Mouse (Mus musculus) forebrain, embryonic 10.5 days (tissue): Measurements from ENCODE around the gene Pom121l2. TPM values are rescaled to one million over a fixed set of nuclear protein-coding genes. Genes with fewer than 3 reads are reported as not detected.

ENCODE experiments used
- DNase-seq: peaks from one replicate; pipeline ENCODE4 v3.0.0-alpha.2; 2017; ENCODE audit warnings: low spot score; ENCODE audit errors: extremely low spot score
- H3K27ac ChIP-seq: fragments of 300-500 bp; sonication (generic); 2 replicates; pipeline ENCODE4 v1.5.1; 2016; ENCODE audit warnings: mild to moderate bottlenecking
- H3K27me3 ChIP-seq: fragments of 300-500 bp; sonication (generic); 2 replicates; pipeline ENCODE4 v1.6.1; 2016; ENCODE audit warnings: mild to moderate bottlenecking; ENCODE audit not compliant: poor library complexity, severe bottlenecking
- H3K36me3 ChIP-seq: fragments of 300-500 bp; sonication (generic); replicated peaks from 2 replicates; pipeline ENCODE4 v1.6.1; 2016; ENCODE audit warnings: mild to moderate bottlenecking, moderate library complexity
- H3K4me1 ChIP-seq: fragments of 300-500 bp; sonication (generic); 2 replicates; pipeline ENCODE4 v1.6.1; 2016
- H3K4me3 ChIP-seq: fragments of 300-500 bp; sonication (generic); 2 replicates; pipeline ENCODE4 v1.5.1; 2016; ENCODE audit warnings: mild to moderate bottlenecking, moderate library complexity
- H3K9me3 ChIP-seq: fragments of 300-500 bp; sonication (generic); 2 replicates; pipeline ENCODE4 v1.6.1; 2016; ENCODE audit warnings: mild to moderate bottlenecking, moderate library complexity
- WGBS: fragments of 180-500 bp; shearing (Covaris S2); methylation state at CpG from one replicate; pipeline ENCODE4 v1.1.7; 2016; 5-methylcytosine and 5-hydroxymethylcytosine counted together
- polyA plus RNA-seq: library from polyadenylated mRNA; unstranded; fragments of >200 nt; fragmentation: Nextera tagmentation; extraction: Ambion mirVana; gene quantifications from 2 replicates; pipeline ENCODE4 v1.2.1, GENCODE M21; 2016

The Pom121l2 gene
- polyA plus RNA-seq, 1 experiment from 2014 or later, result 0.09 TPM

DNA sequence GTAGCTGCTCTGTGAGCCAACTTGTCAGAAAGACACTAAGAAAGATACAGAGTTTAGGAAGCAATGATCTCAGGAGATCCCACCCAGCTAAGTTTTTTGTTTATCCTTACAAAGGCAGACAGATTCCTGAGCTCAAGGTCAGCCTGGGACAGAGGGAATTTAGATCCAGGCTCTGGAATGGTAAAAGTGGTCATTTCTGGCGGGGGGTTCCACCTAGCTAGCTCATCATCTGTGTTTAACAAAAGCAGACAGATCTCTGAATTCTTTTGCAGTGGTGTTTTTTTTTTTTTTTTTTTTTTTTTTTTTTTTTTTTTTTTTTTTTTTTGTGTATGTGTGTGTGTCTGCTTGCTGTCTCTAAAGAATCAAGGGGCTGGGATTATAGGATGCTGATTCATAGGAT is 11.7 kb upstream of the Pom121l2 start:
- H3K4me1 ChIP-seq, result peaks cover 3% of the 10 kb centered on the region; the same call in 1 of the 2 replicates
- WGBS, result 63% methylated on average over 1 of the region's 1 CpGs
- peaks cover 2% of the 10 kb centered on the region; the same call in 1 of the 2 replicates for H3K9me3 ChIP-seq
- no peak overlapping the region for H3K4me3 ChIP-seq
- H3K27me3 ChIP-seq, result no peaks in the 10 kb centered on the region
- H3K27ac ChIP-seq, result no peak overlapping the region
- peaks cover 3% of the 10 kb centered on the region; the same call in 1 of the 2 replicates for H3K36me3 ChIP-seq
- DNase-seq, result no peak

DNA sequence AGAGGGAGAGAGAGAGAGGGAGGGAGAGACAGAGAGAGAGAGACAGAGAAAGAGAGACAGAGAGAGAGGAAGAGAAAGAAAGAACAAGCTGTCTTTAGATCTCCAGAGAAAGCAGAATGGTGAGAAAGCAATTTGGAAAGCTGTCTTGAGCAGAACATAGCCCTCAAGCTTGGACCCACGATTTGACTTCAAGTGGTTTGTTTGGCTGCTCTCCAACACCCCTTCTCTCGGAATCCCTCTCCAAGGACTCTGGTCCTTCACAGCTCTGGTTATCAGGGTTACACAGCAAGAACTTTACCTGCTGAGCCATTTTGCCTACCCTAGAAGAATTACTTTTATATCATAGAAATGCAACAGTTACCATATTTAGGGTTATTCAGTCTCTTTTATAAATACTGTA is 11.2 kb upstream of the Pom121l2 start:
- Histone ChIP-seq H3K27ac (no peak overlapping the region), H3K36me3 (no peaks in the 10 kb centered on the region)
- WGBS, result 60% methylated on average over 2 of the region's 2 CpGs

DNA sequence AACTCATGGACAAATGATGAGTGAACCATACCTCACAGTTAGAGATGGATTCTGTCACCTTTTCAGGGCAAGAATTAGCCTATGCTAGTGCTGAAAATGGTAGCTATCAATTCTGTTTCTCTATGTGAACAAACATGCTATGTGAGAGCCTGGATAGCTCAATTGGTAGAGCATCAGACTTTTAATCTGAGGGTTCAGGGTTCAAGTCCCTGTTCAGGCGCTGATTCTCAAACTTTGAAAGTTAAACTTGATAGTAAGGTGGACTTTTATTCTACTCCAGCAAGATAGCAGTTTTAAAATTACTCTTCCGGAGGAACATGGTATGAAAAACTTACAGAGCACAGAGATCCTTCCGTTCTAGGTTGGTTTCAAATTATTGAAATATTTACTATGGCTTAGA is 9.4 kb upstream of the Pom121l2 start:
- WGBS, result 36% methylated on average over 3 of the region's 3 CpGs
- peaks cover 2% of the 10 kb centered on the region; the same call in 1 of the 2 replicates for H3K9me3 ChIP-seq
- H3K4me3 ChIP-seq, result no peak overlapping the region
- no peak overlapping the region for H3K27ac ChIP-seq
- DNase-seq, result no peak
- H3K27me3 ChIP-seq, result peaks cover 4% of the 10 kb centered on the region; the same call in 1 of the 2 replicates
- H3K4me1 ChIP-seq, result peaks cover 3% of the 10 kb centered on the region; the same call in 1 of the 2 replicates
- no peaks in the 10 kb centered on the region for H3K36me3 ChIP-seq

More for the DNA sequence above, 11.2 kb upstream of the Pom121l2 start:
- Histone ChIP-seq H3K27me3 (no peaks in the 10 kb centered on the region), H3K9me3 (peaks cover 2% of the 10 kb centered on the region; the same call in 1 of the 2 replicates), H3K4me3 (no peak overlapping the region), H3K4me1 (peaks cover 3% of the 10 kb centered on the region; the same call in 1 of the 2 replicates)
- no peak for DNase-seq

DNA sequence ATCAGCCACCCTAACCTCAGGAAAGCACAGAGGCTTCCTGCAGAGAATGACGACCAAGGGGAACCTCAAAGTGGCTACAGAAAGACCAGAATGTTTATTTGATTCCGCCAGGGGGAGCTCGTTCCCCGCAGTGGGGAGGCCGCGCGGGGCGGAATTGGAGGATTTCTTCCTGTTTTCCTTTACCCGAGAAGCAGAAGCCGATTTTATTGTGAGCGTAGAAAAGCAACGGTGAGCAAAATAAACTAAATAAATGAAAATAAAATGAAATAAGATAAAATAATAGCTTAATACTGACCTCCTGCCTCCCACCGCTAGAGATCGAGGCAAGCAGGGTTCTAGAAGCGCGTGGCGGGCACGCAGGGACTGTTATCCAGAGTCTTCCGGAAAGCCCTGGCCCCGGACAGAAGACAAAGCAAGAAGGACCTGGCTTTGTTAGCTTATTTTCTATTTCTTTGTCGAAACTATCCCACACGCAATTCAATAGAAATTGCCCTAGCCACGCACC is 6.7 kb upstream of the Pom121l2 start:
- Histone ChIP-seq H3K36me3 (no peaks in the 10 kb centered on the region), H3K27me3 (peaks cover 18% of the 10 kb centered on the region), H3K4me3 (peak overlapping the region; percentile 68), H3K4me1 (peaks cover 3% of the 10 kb centered on the region; the same call in 1 of the 2 replicates), H3K27ac (peak overlapping the region; percentile 95), H3K9me3 (no peaks in the 10 kb centered on the region)
- DNase-seq, result peak; percentile 91
- WGBS, result under 1% methylated on average over 23 of the region's 23 CpGs

DNA sequence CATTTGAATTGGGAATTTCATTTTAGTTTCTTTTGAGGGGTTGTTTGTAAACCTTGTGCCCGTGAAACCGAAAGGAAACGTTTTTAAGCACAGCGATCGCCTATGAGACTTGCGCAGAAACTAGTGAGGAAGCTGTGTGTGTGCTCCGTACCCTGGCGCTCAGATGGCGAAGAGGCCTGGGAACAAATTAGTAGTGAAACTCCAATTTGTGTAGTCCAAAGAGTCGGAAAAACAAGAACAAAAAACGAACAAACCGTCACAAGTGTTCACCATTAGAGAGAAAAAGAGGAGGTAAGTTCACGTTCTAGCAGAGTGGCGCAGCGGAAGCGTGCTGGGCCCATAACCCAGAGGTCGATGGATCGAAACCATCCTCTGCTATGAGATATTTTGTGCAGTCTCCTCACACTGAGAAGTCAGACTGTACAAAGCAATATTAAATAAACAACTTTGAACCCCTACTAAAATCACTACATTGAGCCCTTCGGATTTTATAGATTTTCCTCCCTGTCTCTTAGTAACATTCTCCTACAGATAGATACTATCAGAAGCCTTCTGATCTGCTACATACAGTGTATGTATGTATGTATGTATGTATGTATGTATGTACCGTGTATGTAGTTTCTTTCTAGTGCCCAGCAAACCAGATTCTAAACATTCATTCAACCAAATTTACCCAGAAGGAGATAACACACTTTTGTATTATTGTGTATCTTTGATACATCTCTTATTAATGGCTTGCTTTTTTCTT is 6.1 kb upstream of the Pom121l2 start:
- H3K4me3 ChIP-seq, result peak overlapping the region; percentile 68
- no peaks in the 10 kb centered on the region for H3K9me3 ChIP-seq
- H3K27ac ChIP-seq, result peak overlapping the region; percentile 95
- 5% methylated on average over 20 of the region's 20 CpGs for WGBS
- H3K4me1 ChIP-seq, result peaks cover 3% of the 10 kb centered on the region; the same call in 1 of the 2 replicates
- DNase-seq, result peak; percentile 75
- H3K27me3 ChIP-seq, result peaks cover 25% of the 10 kb centered on the region
- H3K36me3 ChIP-seq, result no peaks in the 10 kb centered on the region

DNA sequence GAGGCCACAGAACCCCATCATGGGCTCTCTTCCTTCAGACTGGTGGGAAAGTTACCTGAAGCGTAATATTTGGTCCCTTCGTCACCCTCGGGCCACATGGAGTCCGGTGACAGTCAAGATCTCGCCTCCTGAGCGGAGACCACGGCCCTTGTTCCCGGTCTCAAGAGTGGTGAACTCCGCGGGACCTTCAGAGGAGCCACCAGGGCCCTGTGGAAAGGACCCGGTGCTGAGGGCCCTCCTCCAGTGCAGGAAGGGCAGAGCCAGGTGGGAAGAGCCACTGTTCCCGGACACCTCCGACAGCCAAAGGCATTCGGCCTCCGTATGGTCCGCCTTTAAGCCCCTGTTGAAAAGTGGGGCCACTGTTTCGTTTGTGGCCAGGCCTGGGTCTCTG is 804 bp downstream of the Pom121l2 start:
- H3K36me3 ChIP-seq, result no peaks in the 10 kb centered on the region
- WGBS, result 1% methylated on average over 17 of the region's 17 CpGs
- no peaks in the 10 kb centered on the region for H3K9me3 ChIP-seq
- peaks cover 15% of the 10 kb centered on the region for H3K4me1 ChIP-seq
- peak overlapping the region; percentile 81 for H3K27ac ChIP-seq
- peak overlapping the region; percentile 73 for H3K4me3 ChIP-seq
- no peak for DNase-seq
- peaks cover 87% of the 10 kb centered on the region for H3K27me3 ChIP-seq

DNA sequence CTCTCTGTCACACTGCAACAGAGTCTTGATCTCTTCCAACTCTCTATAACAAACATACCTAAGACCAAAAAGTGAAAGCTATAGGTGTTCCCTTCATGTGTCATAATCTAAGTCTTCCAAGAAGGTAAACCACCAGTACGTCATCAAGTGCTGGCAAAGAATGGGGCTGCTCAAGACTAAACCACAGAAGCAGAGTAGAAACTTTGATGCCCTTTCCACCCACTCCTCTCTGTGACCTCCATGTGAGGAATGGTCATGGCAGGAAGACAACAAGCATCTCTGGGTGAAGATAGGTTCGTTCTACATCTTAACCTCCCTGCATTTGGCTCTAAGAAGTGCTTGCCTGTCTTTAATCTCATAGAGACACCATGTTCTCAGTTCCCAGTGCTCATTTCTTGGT is 3.5 kb downstream of the Pom121l2 start:
- DNase-seq, result no peak
- Histone ChIP-seq H3K27me3 (peaks cover 80% of the 10 kb centered on the region), H3K36me3 (no peaks in the 10 kb centered on the region), H3K4me1 (peaks cover 15% of the 10 kb centered on the region), H3K4me3 (no peak overlapping the region), H3K27ac (no peak overlapping the region), H3K9me3 (no peaks in the 10 kb centered on the region)
- WGBS, result 92% methylated on average over 2 of the region's 2 CpGs

DNA sequence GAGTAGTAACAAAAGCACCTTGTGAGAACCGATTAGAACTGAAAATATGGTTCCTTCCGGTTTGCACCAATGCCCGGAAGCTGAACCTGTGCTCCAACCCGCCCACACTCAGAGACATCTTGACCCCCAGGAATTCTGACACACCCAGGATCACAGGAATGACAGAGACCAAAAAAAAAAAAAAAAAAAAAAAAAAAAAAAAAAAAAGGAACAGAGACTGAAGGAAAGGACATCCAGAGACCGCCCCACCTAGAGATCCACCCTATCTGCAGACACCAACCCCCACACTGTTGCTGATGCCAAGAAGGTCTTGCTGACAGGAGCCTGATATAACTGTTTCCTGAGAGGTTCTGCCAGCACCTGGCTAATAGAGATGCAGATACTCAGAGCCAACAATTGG is 11.6 kb downstream of the Pom121l2 start:
- no peak overlapping the region for H3K27ac ChIP-seq
- H3K27me3 ChIP-seq, result peaks cover 46% of the 10 kb centered on the region

DNA sequence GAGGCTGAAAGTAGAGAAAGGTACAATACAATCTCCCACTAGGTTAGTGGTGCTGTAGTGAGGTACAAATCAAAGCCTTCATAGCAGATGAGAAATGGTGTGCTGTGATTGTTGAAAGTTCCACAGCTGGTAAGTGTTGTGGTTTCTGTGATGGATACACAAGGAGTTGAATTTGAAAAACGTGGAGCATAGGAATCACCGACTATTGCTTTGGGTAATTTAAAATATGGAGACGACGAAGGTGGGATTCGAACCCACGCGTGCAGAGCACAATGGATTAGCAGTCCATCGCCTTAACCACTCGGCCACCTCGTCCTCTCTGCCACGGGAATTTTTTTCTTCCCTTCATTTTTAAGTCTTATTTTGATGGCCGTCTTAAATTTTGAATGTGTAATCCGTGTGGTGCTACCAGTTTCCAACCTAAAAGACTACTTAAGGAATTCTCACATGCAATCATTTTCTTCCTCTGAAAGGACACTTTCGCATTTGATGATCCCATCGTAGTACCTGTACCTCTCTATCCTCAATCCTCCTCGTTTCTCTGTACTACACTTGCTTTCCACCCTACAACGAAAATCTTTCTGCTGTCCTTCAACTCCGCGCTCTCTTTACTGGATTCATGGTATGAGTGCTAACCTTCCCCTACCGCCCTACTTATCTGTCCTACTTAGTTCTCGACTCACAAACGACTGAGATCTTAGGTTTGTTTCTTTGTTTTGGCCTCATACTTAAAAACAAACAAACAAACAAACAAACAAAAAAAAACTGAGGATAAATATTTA is 13.2 kb downstream of the Pom121l2 start:
- H3K4me3 ChIP-seq, result peak overlapping the region; percentile 58
- peaks cover 37% of the 10 kb centered on the region for H3K4me1 ChIP-seq
- H3K9me3 ChIP-seq, result no peaks in the 10 kb centered on the region
- WGBS, result 0% methylated on average over 22 of the region's 22 CpGs
- DNase-seq, result peak; percentile 80
- H3K27ac ChIP-seq, result no peak overlapping the region
- H3K27me3 ChIP-seq, result peaks cover 59% of the 10 kb centered on the region
- no peaks in the 10 kb centered on the region for H3K36me3 ChIP-seq

More for the DNA sequence above, 11.6 kb downstream of the Pom121l2 start:
- Histone ChIP-seq H3K4me1 (peaks cover 31% of the 10 kb centered on the region), H3K9me3 (no peaks in the 10 kb centered on the region), H3K4me3 (no peak overlapping the region), H3K36me3 (no peaks in the 10 kb centered on the region)
- no peak for DNase-seq
- WGBS, result 83% methylated on average over 5 of the region's 5 CpGs

DNA sequence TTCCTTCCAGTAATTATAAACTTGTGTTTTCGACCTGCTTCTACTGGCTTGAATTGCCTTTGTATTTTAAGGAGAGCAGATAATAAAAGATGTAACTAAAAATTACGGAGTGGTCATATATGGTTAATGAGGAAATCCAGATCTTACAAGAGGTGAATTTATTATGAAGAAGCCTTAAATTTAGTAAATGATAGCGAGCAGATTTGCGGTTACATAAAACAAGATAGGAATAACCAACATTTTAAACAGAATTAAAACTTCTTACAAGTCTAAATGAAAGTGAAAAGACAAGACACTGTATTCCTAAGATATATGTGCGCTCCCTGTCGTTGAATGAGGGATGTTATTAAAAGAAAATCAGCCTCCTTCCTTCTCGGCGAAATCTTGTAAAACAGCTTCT is 13.9 kb downstream of the Pom121l2 start:
- Histone ChIP-seq H3K27me3 (peaks cover 67% of the 10 kb centered on the region), H3K4me1 (peaks cover 37% of the 10 kb centered on the region)
- 4% methylated on average over 8 of the region's 8 CpGs for WGBS

DNA sequence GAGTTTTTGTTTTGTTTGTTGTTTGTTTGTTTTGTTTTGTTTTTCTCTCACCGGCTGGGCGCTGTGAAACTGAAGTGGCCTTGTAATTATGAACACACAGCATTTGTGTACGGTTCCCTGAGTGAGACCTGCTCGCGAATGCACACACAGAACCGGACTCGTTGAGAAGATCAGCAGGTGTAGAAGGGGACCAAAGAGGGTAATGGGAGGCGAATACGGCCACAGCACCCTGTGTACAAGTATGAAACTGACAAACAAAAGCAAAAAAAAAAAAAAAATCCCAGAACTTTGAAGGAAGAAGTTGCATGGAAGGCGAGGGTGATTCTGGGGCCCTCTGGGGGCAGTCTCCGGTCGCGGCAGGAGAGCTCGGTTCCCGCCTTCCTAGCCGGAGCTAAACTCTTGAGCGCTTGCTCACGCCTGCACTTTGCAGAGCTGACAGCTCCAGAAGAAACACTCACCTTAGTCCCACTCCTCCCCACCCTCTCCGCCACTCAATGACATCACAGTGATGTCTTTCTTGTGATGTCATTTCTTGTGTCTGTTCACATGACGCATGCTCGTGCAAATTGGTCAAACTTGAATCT is 14.4 kb downstream of the Pom121l2 start:
- peaks cover 72% of the 10 kb centered on the region for H3K27me3 ChIP-seq
- no peaks in the 10 kb centered on the region for H3K9me3 ChIP-seq
- H3K4me1 ChIP-seq, result peaks cover 37% of the 10 kb centered on the region
- H3K27ac ChIP-seq, result no peak overlapping the region
- H3K4me3 ChIP-seq, result peak overlapping the region; percentile 58
- WGBS, result 1% methylated on average over 21 of the region's 21 CpGs
- no peaks in the 10 kb centered on the region for H3K36me3 ChIP-seq
- peak; percentile 57 for DNase-seq

More for the DNA sequence above, 13.9 kb downstream of the Pom121l2 start:
- Histone ChIP-seq H3K9me3 (no peaks in the 10 kb centered on the region), H3K4me3 (peak overlapping the region; percentile 58), H3K36me3 (no peaks in the 10 kb centered on the region), H3K27ac (no peak overlapping the region)
- DNase-seq, result no peak

DNA sequence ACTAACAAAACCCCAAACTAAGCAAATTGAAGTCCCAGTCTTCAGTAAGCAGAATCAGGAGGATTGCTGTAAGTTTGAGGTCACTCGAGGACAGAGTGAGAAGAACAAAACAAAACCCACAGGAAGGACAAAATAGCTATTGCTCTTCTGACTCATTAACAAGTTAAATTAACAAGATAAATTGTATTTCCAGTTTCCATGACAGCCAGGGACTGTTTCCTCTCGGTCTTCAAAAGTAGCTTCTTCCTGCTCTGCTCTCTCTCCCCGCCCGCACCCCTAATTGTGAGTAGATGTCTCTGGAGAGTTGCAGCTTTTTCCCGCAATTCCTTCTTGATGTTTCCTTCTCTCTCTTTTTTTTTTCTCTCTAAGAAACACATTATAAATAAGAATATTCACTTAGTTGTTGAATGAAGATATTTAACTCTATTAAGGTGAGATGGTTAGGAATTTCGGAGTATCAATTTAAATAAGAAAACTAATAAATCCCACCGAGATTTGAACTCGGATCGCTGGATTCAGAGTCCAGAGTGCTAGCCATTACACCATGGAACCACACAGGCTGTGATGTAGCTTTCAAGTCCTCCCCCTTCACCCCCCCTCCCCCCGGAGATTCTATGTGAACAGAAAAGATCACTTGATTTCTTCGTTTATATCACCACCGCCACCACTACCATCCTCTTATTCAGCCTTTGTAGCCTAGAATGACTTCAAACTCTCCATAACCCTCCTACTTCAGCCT is 15.3 kb downstream of the Pom121l2 start:
- Histone ChIP-seq H3K9me3 (no peaks in the 10 kb centered on the region), H3K4me1 (peaks cover 37% of the 10 kb centered on the region), H3K4me3 (peak overlapping the region; percentile 58), H3K36me3 (no peaks in the 10 kb centered on the region), H3K27me3 (peaks cover 75% of the 10 kb centered on the region), H3K27ac (no peak overlapping the region)
- DNase-seq, result peak; percentile 78
- WGBS, result 2% methylated on average over 12 of the region's 12 CpGs
